Mouse (Mus musculus) liver, adult 2 months (tissue): Measurements from ENCODE around the gene Tbc1d22a.

ENCODE experiments used
- CTCF ChIP-seq: fragments of 200-500 bp; IDR thresholded peaks from 2 replicates; pipeline ENCODE4 v1.5.1; 2011; ENCODE audit warnings: low read depth, low read length, control low read depth
- POLR2A ChIP-seq: fragments of 200-500 bp; IDR thresholded peaks from 2 replicates; pipeline ENCODE4 v1.6.1; 2011; ENCODE audit warnings: low read length, control low read depth; ENCODE audit not compliant: insufficient read depth; ENCODE audit errors: extremely low read depth

DNA sequence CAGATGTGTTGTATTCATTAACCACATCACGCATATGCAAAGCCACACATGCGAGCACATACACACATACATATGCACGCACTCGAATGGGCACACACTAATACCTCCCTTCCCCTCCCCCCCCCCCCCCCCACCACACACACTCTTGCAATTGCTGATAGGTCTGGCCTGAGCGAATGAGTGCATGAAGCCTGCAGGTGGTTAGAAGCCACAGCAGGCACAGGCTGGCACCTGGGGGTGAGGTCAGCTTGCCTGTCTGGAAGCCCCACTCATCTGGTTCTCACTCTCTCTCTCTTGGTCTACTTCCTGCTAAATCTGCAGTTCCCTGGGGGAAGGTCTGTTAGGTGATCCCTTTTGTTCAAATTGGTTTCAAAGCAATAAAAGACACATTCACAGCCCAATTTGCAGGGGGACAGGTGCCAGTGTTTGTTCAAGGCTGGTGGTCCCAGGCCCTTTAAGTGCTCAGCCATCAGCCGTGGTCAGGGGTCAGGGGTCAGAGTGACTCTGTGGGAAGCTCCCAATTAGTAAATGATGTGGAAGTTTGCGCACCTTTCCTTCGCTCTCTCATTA is 215.6 kb downstream of the Tbc1d22a start:
- TF ChIP-seq POLR2A (no peak), CTCF (no peak)
